31 mouse cellular contexts compared by ENCODE assay signal in the genomic region with DNA sequence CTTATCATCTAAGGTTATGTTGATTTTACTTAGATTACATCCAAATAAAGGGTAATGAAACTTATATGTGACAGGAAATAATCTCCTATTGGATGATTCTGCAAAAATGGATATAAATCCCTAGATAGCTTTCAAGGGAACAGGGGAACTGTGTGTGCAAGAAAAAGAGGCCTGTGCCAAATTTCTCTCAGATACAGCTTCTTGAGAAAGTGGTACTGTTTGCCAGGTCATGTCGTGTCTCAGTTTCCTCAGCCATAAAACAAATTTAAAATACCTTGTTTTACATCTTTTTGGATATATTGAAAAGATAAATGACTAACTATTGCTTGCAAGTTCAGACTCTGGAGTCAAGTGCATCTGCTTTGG.
"Had no signal": no experiment of that assay in that cellular context is flagged by ENCODE, and none has a peak within 500 bp of the region (broad histone marks: within the 10 kb centered on the region; RNA-seq: fewer than 3 reads in every experiment).

No protein-coding gene starts in this region.

- H3K4me1 ChIP-seq: limb, embryonic 10.5 days; limb, embryonic 12.5 days; limb, embryonic 13.5 days; limb, embryonic 15.5 days; liver, embryonic 12.5 days; liver, embryonic 13.5 days; liver, embryonic 15.5 days; lung, embryonic 15.5 days; megakaryocyte, embryonic 14.5 days; midbrain, embryonic 10.5 days; midbrain, embryonic 12.5 days; midbrain, embryonic 13.5 days; midbrain, embryonic 15.5 days; neural tube, embryonic 12.5 days had no signal

- H3K27ac ChIP-seq: limb, embryonic 10.5 days; limb, embryonic 12.5 days; limb, embryonic 13.5 days; limb, embryonic 15.5 days; liver, embryonic 12.5 days; liver, embryonic 13.5 days; liver, embryonic 14.5 days; liver, embryonic 15.5 days; lung, embryonic 15.5 days; macrophage; midbrain, embryonic 10.5 days; midbrain, embryonic 12.5 days; midbrain, embryonic 13.5 days; midbrain, embryonic 15.5 days; neural tube, embryonic 12.5 days had no signal

- ATAC-seq: liver, embryonic 12.5 days; liver, postnatal 0 days; lung, postnatal 0 days; midbrain, embryonic 13.5 days; midbrain, embryonic 15.5 days; midbrain, embryonic 16.5 days had no signal

- H3K4me3 ChIP-seq: limb, embryonic 10.5 days; limb, embryonic 12.5 days; limb, embryonic 13.5 days; limb, embryonic 15.5 days; liver, embryonic 12.5 days; liver, embryonic 13.5 days; liver, embryonic 15.5 days; lung, embryonic 15.5 days; megakaryocyte, embryonic 14.5 days; midbrain, embryonic 10.5 days; midbrain, embryonic 12.5 days; midbrain, embryonic 13.5 days; midbrain, embryonic 15.5 days; myocyte; neural tube, embryonic 12.5 days had no signal

- H3K9ac ChIP-seq: limb, embryonic 12.5 days; limb, embryonic 13.5 days; limb, embryonic 15.5 days; liver, embryonic 12.5 days; liver, embryonic 13.5 days; liver, embryonic 14.5 days; liver, embryonic 15.5 days; liver, postnatal 0 days; lung, embryonic 14.5 days; lung, embryonic 15.5 days; midbrain, embryonic 12.5 days; midbrain, embryonic 13.5 days; midbrain, embryonic 15.5 days; neural tube, embryonic 12.5 days had no signal

- H3K36me3 ChIP-seq: limb, embryonic 10.5 days; limb, embryonic 12.5 days; limb, embryonic 13.5 days; limb, embryonic 15.5 days; liver, embryonic 12.5 days; liver, embryonic 13.5 days; liver, embryonic 15.5 days; lung, embryonic 15.5 days; midbrain, embryonic 10.5 days; midbrain, embryonic 12.5 days; midbrain, embryonic 13.5 days; midbrain, embryonic 15.5 days; neural tube, embryonic 12.5 days had no signal

- DNase-seq: left cerebral cortex, postnatal 4 days; liver; liver, embryonic 13.5 days; liver, postnatal 0 days; lung, adult 18-20 months; lung, adult 2 months; lung, postnatal 10 days; lung, postnatal 14 days; lung, postnatal 36 days; lung, postnatal 4 days had no signal

- H3K27me3 ChIP-seq: limb, embryonic 12.5 days; limb, embryonic 13.5 days; limb, embryonic 15.5 days; liver, embryonic 12.5 days; liver, embryonic 13.5 days; liver, embryonic 15.5 days; lung, embryonic 15.5 days; megakaryocyte, embryonic 14.5 days; midbrain, embryonic 12.5 days; midbrain, embryonic 13.5 days; midbrain, embryonic 15.5 days; neural tube, embryonic 12.5 days had no signal

- H3K4me2 ChIP-seq: limb, embryonic 12.5 days; limb, embryonic 13.5 days; limb, embryonic 15.5 days; liver, embryonic 11.5 days; liver, embryonic 12.5 days; liver, embryonic 13.5 days; liver, embryonic 15.5 days; lung, embryonic 14.5 days; lung, embryonic 15.5 days; midbrain, embryonic 11.5 days; midbrain, embryonic 12.5 days; midbrain, embryonic 13.5 days; midbrain, embryonic 15.5 days; neural tube, embryonic 12.5 days had no signal

- H3K9me3 ChIP-seq: limb, embryonic 10.5 days; limb, embryonic 12.5 days; limb, embryonic 13.5 days; limb, embryonic 15.5 days; liver, embryonic 12.5 days; liver, embryonic 13.5 days; liver, embryonic 15.5 days; lung, embryonic 15.5 days; megakaryocyte, embryonic 14.5 days; midbrain, embryonic 10.5 days; midbrain, embryonic 12.5 days; midbrain, embryonic 13.5 days; midbrain, embryonic 15.5 days; neural tube, embryonic 12.5 days had no signal
